Mouse (Mus musculus) limb, embryonic 12.5 days (tissue): ENCODE measurements around the gene Wdr83os. TPM values are rescaled to one million over a fixed set of nuclear protein-coding genes. Genes with fewer than 3 reads are reported as not detected.
A peak's percentile ranks its signal among the peaks of the same experiment; 100 is the strongest.

Experiments used
- ATAC-seq: fragments of 200-750 bp; cut with Nextera tagmentation; 2 replicates; pipeline ENCODE4 v1.8.0; 2017; ENCODE audit warnings: low read depth, moderate TSS enrichment; ENCODE audit not compliant: insufficient number of reproducible peaks, insufficient read depth, low FRiP score, low TSS enrichment
- H3K27ac ChIP-seq: fragments of 300-500 bp; sonication (generic); 2 replicates; pipeline ENCODE4 v1.5.1; 2016; ENCODE audit warnings: mild to moderate bottlenecking, moderate library complexity
- H3K27me3 ChIP-seq: fragments of 300-500 bp; sonication (generic); 2 replicates; pipeline ENCODE4 v1.6.1; 2016; ENCODE audit warnings: mild to moderate bottlenecking, moderate library complexity
- H3K36me3 ChIP-seq: fragments of 300-500 bp; sonication (generic); 2 replicates; pipeline ENCODE4 v1.6.1; 2016; ENCODE audit warnings: mild to moderate bottlenecking, moderate library complexity
- H3K4me1 ChIP-seq: fragments of 300-500 bp; sonication (generic); replicated peaks from 2 replicates; pipeline ENCODE4 v1.6.1; 2016
- H3K4me2 ChIP-seq: fragments of 300-500 bp; sonication (generic); 2 replicates; pipeline ENCODE4 v1.6.1; 2016; ENCODE audit warnings: mild to moderate bottlenecking, moderate library complexity
- H3K4me3 ChIP-seq: fragments of 300-500 bp; sonication (generic); replicated peaks from 2 replicates; pipeline ENCODE4 v1.5.1; 2016; ENCODE audit warnings: mild to moderate bottlenecking
- H3K9ac ChIP-seq: fragments of 300-500 bp; sonication (generic); replicated peaks from 2 replicates; pipeline ENCODE4 v1.6.1; 2016; ENCODE audit warnings: mild to moderate bottlenecking, moderate library complexity
- H3K9me3 ChIP-seq: fragments of 300-500 bp; sonication (generic); 2 replicates; pipeline ENCODE4 v1.6.1; 2016; ENCODE audit warnings: mild to moderate bottlenecking, moderate library complexity
- WGBS: fragments of 180-500 bp; shearing (Covaris S2); methylation state at CpG from one replicate; pipeline ENCODE4 v1.1.7; 2016; 5-methylcytosine and 5-hydroxymethylcytosine counted together
- polyA plus RNA-seq: library from polyadenylated mRNA; unstranded; fragments of >200 nt; fragmentation: Nextera tagmentation; extraction: Ambion mirVana; gene quantifications from 2 replicates; pipeline ENCODE4 v1.2.1, GENCODE M21; 2016

Gene Wdr83os
- 121 and 123 TPM in 2 replicates for polyA plus RNA-seq

DNA sequence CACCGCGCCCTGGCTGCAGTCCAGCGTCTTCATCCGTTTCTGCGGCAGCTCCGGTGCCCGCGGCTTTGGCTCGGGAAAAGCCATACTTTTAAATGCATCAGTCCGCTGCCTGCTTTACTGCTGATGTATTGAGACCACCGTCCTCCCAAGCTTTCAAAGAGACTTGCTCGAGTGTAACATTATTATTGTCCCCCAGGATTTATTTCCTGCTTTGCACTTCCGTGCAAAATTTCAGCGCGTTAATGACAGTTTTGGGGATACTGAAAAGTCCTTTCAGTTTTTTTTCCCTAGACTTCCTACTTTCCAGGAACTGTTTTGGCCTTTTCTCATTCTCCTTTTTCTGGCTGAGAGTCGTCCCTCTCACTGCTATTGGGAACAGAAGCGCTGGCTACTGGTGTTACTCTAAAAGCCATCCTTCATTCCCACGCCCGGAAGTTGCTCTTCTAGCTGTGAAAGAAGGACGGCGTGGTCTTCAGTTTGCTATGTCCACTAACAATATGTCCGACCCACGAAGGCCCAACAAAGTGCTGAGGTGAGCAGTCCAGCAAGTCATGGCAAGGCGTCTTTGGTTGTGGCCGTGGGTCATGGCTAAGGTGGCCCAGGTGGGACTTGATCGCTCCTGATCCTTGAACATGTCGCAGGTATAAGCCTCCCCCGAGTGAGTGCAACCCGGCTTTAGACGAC is at the start of gene Wdr83os:
Wdr83os (plus strand) TSS at position 209 of the 684 bp plus-strand sequence.
- Histone ChIP-seq H3K27ac (peak within 1 kb of the TSS; percentile 56), H3K4me3 (peak within 1 kb of the TSS; percentile 91), H3K9ac (peak within 1 kb of the TSS; percentile 89), H3K27me3 (no peaks in the 10 kb centered on the region), H3K36me3 (peaks cover 38% of the 10 kb centered on the region), H3K4me1 (peaks cover 28% of the 10 kb centered on the region), H3K9me3 (no peaks in the 10 kb centered on the region), H3K4me2 (peak within 1 kb of the TSS; percentile 89)
- under 1% methylated on average over 30 of the region's 30 CpGs for WGBS
- ATAC-seq = no peak

DNA sequence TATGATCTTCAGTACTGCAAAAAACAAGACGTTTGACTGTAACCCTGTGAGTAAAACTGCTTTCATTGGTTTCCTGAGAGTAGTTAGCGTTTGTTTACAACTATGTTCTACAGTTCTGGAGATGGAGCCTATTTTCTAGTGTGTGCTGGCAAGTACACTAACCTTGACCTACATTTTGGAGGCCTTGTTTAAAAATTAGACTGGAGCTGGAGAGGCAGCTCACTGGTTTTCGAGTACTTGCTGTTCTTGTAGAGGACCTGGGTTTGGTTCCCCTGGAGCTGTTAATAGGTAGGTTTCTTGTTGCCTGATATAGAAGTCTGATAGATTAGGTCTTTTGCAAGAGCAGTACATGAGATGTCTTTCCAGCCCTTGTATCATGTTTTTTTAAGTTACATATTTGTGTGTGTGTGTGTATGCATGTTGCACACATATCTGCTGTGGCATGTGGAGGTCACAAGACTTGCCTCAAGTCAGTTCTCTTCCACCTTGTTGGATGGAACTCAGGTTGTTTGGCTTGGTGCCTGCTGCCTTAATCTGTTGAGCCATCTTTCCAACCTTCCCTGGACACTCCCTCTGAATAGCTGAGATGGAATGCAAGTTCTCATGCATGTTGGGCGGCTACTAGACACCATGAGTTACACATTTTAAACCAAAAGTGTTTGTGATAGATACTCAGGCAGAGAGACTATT is 47.8 kb upstream of the Wdr83os start:
- H3K4me1 ChIP-seq = peaks cover 33% of the 10 kb centered on the region
- WGBS = 85% methylated on average over 4 of the region's 4 CpGs
- peaks cover 51% of the 10 kb centered on the region for H3K36me3 ChIP-seq
- no peak overlapping the region for H3K27ac ChIP-seq
- no peak overlapping the region for H3K4me3 ChIP-seq
- no peak for ATAC-seq
- no peak overlapping the region for H3K4me2 ChIP-seq
- no peaks in the 10 kb centered on the region for H3K27me3 ChIP-seq
- H3K9ac ChIP-seq = no peak overlapping the region
- H3K9me3 ChIP-seq = no peaks in the 10 kb centered on the region

DNA sequence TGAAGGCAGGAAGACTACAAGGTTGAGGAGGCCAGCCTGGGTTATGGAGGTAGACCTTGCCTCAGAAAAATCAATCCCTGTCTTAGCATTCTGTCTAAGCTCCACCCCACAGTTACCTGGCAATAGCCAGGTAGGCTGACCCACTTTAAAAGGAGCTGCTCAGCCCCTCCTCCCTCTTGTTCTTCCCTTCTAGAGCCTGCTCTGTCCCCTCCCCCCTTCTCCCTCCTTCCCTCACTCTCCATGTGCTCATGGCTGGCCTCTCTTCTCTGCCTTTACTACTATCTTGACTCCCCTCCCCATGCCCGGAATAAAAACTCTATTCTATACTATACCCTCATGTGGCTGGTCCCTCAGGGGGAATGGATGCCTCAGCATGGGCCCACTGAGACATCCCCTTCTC is 46.7 kb upstream of the Wdr83os start:
- Histone ChIP-seq H3K36me3 (peaks cover 51% of the 10 kb centered on the region), H3K9ac (no peak overlapping the region), H3K9me3 (no peaks in the 10 kb centered on the region), H3K4me3 (no peak overlapping the region), H3K4me1 (peaks cover 29% of the 10 kb centered on the region), H3K27ac (no peak overlapping the region), H3K4me2 (no peak overlapping the region), H3K27me3 (no peaks in the 10 kb centered on the region)
- ATAC-seq = no peak
- whole genome bisulfite sequencing = 38% methylated on average over 1 of the region's 1 CpGs

DNA sequence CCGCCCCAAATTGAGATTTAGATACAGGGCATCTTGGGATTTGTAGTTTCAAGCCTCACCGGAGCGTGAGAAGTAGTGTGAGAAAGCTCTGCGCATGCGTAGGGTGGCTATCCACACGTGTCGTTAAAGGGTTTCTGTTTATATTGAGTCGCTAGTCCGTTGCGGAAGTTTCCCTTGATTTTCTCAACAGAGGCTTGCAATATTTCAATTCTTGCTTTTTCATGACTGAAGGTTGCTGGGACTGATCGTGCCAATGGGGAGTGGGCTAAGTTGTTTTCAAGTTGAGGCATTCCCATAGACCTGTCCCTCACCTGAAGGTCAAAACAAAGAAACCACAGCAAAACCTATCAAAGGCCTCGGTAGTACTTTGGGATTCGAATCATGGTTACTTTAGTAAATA is 45.8 kb upstream of the Wdr83os start:
- Histone ChIP-seq H3K9ac (peak overlapping the region; percentile 73; the same call in 1 of the 2 replicates), H3K4me1 (peaks cover 28% of the 10 kb centered on the region), H3K4me3 (peak overlapping the region; percentile 78), H3K27ac (peak overlapping the region; percentile 100), H3K27me3 (no peaks in the 10 kb centered on the region), H3K36me3 (peaks cover 44% of the 10 kb centered on the region), H3K9me3 (no peaks in the 10 kb centered on the region), H3K4me2 (peak overlapping the region; percentile 88)
- WGBS = 6% methylated on average over 12 of the region's 13 CpGs
- ATAC-seq = no peak

DNA sequence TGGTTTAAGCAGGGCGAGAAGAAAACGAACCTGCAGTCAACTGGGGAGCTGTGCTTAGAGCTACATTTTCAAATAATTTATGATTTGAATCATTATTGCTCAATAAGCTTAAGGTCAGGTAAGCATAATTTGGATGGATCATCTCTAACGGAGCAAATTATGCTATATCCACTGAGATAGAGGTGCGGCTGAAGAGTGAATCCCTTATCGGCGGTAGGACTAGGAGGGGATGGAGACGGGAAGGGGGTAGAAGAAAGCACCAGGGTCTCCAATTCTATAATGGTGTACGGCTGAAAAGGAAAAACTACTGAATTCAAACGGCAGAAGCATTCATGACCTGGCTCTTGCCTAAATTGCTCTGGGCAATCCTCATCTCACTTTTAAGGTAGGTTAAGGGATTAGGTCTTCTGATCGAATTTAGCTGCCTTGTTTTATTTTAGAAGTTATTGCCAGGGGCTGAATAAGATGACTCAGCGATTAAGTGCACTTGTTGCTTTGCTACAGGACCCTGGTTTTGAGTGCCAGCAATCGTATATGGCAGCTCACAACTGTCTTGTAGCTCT is 45.3 kb upstream of the Wdr83os start:
- no peaks in the 10 kb centered on the region for H3K9me3 ChIP-seq
- H3K4me3 ChIP-seq = peak overlapping the region; percentile 78
- H3K9ac ChIP-seq = peak overlapping the region; percentile 73
- H3K27me3 ChIP-seq = no peaks in the 10 kb centered on the region
- H3K27ac ChIP-seq = peak overlapping the region; percentile 100
- 7% methylated on average over 12 of the region's 12 CpGs for WGBS
- H3K36me3 ChIP-seq = peaks cover 44% of the 10 kb centered on the region
- peak overlapping the region; percentile 88 for H3K4me2 ChIP-seq
- peaks cover 28% of the 10 kb centered on the region for H3K4me1 ChIP-seq
- no peak for ATAC-seq

DNA sequence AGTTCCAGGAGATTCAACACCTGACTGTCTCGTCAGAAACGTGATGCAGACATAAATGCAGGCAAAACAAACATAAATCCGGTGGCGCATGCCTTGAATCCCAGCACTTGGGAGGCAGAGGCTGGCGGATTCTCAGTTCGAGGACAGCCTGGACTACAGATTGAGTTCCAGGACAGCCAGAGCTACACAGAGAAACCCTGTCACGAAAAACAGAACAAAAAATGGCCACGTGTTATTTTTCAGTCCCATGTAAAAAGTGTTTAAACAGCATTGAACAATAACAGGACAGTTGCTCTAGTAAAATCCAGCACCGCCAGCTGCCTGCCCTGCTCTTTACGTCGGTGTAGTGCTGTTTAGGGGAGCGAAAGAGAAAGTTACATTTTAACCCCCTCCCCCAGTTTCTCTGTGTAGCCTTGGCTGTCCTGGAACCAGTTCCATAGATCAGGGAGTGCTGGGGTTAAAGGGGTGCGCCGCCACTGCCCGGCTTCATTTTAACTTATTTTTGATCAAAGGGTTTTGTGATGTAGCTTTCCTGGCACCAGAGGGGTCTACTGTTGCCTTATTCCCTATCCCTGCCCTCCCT is 44.7 kb upstream of the Wdr83os start:
- peak overlapping the region; percentile 100 for H3K27ac ChIP-seq
- H3K4me3 ChIP-seq = peak overlapping the region; percentile 78
- WGBS = 1% methylated on average over 15 of the region's 15 CpGs
- peak overlapping the region; percentile 73 for H3K9ac ChIP-seq
- no peak for ATAC-seq
- peaks cover 44% of the 10 kb centered on the region for H3K36me3 ChIP-seq
- H3K4me2 ChIP-seq = peak overlapping the region; percentile 88
- no peaks in the 10 kb centered on the region for H3K9me3 ChIP-seq
- H3K27me3 ChIP-seq = no peaks in the 10 kb centered on the region
- peaks cover 28% of the 10 kb centered on the region for H3K4me1 ChIP-seq

DNA sequence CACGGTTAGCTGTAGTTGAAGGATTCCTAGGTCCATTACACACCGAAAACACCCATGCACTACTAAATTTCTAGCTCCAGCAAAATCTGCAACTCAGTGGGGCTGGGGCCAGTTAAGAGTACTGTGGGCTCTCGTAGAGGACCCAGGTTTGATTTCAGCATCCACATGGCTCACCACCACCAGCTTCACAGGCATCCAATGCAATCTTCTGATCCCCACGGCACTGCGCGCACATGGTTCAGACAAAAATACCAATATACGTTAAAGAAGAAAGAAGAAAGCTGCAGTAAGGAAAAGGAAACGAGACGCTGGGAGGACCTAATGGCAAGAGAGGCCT is 44.2 kb upstream of the Wdr83os start:
- peak overlapping the region; percentile 88 for H3K4me2 ChIP-seq
- no peaks in the 10 kb centered on the region for H3K9me3 ChIP-seq
- no peaks in the 10 kb centered on the region for H3K27me3 ChIP-seq
- peaks cover 28% of the 10 kb centered on the region for H3K4me1 ChIP-seq
- peak overlapping the region; percentile 73 for H3K9ac ChIP-seq
- peak overlapping the region; percentile 78 for H3K4me3 ChIP-seq
- H3K36me3 ChIP-seq = peaks cover 45% of the 10 kb centered on the region
- under 1% methylated on average over 9 of the region's 9 CpGs for WGBS
- peak overlapping the region; percentile 100 for H3K27ac ChIP-seq
- ATAC-seq = peak; percentile 23; the same call in 1 of the 2 replicates

DNA sequence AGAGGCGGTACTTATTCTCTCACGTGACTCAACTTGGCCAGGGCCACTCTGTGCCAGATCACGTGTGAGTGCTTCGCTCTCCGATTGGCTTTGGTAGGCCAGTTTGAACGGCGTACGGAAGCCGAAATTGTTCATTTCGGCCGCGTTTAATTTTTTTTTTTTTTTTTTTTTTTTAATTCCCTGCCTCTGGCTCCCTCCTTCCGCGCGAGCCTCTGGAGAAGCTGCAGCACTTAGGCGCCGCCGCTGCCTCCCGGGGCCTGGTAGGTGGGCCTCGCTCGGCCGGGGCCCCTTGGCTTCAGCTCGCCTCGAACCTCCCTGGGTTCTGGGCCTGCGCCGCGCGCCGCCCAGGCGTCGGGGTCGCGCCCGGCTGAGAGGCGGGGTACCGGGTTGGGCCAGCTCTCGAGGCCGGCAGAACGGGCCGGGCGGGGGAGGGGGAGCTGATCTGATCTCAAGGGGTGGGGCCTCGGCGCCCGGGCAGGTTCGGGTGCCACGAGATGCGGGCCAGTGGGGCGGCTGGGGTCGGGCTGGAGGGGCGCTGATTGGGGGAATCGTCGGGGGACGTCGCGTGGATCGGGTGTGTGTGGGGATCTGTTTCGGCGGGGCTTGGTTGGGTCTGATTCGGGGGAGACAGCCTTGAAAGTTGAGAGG is 43.7 kb upstream of the Wdr83os start, which contains the start of gene Tnpo2:
Tnpo2 (plus strand) TSS at position 198 of the 648 bp plus-strand sequence.
- H3K9ac ChIP-seq = peak within 1 kb of the TSS; percentile 92
- under 1% methylated on average over 59 of the region's 59 CpGs for WGBS
- H3K4me3 ChIP-seq = peak within 1 kb of the TSS; percentile 78
- no peaks in the 10 kb centered on the region for H3K9me3 ChIP-seq
- H3K4me1 ChIP-seq = peaks cover 28% of the 10 kb centered on the region
- peak within 1 kb of the TSS; percentile 100 for H3K27ac ChIP-seq
- peak; percentile 87 for ATAC-seq
- peak within 1 kb of the TSS; percentile 93 for H3K4me2 ChIP-seq
- no peaks in the 10 kb centered on the region for H3K27me3 ChIP-seq
- H3K36me3 ChIP-seq = peaks cover 45% of the 10 kb centered on the region

DNA sequence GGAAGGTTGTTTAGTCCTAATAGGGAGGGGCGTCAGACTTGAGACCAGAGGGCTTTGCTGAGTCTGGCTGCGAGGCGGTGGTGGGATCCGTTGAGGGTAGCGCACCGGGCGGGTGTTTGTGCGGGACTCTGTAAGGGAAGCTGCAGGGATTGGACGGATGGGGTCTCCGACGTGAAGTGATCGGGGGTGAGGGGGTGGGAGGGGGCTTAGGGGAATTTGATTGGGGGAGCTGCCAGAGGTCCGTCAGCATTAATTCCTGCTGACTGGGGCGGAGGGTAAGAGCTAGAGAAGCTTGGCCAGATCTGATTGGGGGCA is 43.2 kb upstream of the Wdr83os start:
- peaks cover 28% of the 10 kb centered on the region for H3K4me1 ChIP-seq
- peak overlapping the region; percentile 93 for H3K4me2 ChIP-seq
- peaks cover 45% of the 10 kb centered on the region for H3K36me3 ChIP-seq
- peak overlapping the region; percentile 92 for H3K9ac ChIP-seq
- H3K9me3 ChIP-seq = no peaks in the 10 kb centered on the region
- peak overlapping the region; percentile 100 for H3K27ac ChIP-seq
- H3K4me3 ChIP-seq = peak overlapping the region; percentile 78
- peak; percentile 77 for ATAC-seq
- H3K27me3 ChIP-seq = no peaks in the 10 kb centered on the region
- 2% methylated on average over 14 of the region's 14 CpGs for WGBS

DNA sequence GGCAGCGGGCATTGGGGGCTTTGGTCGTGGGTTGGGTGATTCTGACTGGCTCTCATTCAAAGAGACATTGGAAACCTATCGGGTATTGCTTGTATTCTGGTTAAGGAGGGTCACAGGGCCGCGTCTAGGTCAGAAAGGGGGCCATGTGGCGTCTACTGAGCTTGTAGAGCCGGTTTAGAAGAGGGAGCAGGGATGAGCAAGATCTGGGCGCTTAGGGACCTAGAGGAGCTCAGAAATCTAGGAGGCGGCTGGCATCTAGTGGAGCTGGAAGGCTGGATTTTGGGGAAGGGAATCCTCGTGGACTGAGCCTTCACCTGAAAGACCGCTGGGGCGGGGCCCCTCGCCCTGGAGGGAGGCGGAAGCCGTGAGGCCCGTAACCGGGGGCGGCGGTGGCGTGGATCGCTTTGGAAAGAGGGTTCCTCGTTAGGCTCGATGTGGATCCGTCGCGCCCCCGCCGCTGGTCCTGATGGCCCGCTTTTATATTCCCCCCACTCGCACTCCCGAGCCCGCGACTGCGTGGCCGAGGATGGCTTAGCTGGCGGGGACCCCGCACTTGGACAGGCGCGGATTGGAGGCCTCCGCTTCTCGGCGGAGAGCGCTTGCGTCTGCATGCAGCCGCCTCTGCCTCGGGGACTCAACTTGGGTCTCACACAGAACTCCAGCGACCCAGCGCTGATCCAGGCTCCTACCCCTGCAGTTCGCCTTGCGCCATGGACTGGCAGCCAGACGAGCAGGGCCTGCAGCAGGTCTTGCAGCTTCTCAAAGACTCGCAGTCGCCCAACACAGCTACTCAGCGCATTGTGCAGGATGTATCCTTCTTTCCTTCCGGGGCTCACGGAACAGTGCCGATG is 42.6 kb upstream of the Wdr83os start:
- Histone ChIP-seq H3K4me1 (peaks cover 28% of the 10 kb centered on the region), H3K4me2 (peak overlapping the region; percentile 93), H3K9me3 (no peaks in the 10 kb centered on the region), H3K9ac (peak overlapping the region; percentile 92), H3K27ac (peak overlapping the region; percentile 100), H3K27me3 (no peaks in the 10 kb centered on the region), H3K36me3 (peaks cover 45% of the 10 kb centered on the region), H3K4me3 (peak overlapping the region; percentile 78)
- peak; percentile 11; the same call in 1 of the 2 replicates for ATAC-seq
- WGBS = under 1% methylated on average over 57 of the region's 57 CpGs
